Mouse (Mus musculus) heart, adult 2 months (tissue): ENCODE measurements at regions not wholly inside any gene's neighbourhood (a gene's known extent, or its start where the extent isn't known, plus 50 kb on each side); places are given as distances from the start of the nearest gene placed in this dataset.

Source experiments
- CTCF ChIP-seq: fragments of 200-600 bp; IDR thresholded peaks from 2 replicates; pipeline ENCODE4 v1.8.1; 2022; ENCODE audit warnings: antibody characterized with exemption, mild to moderate bottlenecking, moderate library complexity
- EP300 ChIP-seq: fragments of 200-500 bp; IDR thresholded peaks from 2 replicates; pipeline ENCODE4 v1.6.1; 2011; ENCODE audit warnings: low read depth, low read length, control low read depth; ENCODE audit not compliant: insufficient read depth
- POLR2A ChIP-seq: fragments of 200-500 bp; IDR thresholded peaks from 2 replicates; pipeline ENCODE4 v1.6.1; 2011; ENCODE audit warnings: mild to moderate bottlenecking, low read depth, low read length, control low read depth; ENCODE audit not compliant: insufficient read depth

DNA sequence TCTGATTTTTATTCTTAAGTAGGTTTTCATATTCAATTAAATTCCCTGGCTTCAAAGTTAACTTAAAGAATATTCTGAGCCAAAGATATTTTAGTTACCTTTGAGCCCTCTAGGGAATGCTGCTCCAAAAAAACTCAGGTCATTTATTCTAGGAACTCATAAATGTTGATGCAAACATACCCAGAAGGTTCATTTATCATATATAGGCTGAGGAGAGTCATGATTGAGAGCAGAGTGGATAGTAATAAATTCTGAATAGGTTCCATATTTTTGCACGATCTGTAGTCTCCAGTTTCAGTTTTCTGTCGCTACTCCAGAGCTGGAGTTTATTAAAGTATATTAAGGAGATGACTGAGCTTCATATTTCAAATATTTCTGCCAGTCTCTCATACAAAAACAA lies 144.1 kb downstream of the Rfpl4b start:
- TF ChIP-seq EP300 (no peak), CTCF (no peak), POLR2A (no peak)
